ENCODE assay signal across 9 mouse cellular contexts in the genomic region with DNA sequence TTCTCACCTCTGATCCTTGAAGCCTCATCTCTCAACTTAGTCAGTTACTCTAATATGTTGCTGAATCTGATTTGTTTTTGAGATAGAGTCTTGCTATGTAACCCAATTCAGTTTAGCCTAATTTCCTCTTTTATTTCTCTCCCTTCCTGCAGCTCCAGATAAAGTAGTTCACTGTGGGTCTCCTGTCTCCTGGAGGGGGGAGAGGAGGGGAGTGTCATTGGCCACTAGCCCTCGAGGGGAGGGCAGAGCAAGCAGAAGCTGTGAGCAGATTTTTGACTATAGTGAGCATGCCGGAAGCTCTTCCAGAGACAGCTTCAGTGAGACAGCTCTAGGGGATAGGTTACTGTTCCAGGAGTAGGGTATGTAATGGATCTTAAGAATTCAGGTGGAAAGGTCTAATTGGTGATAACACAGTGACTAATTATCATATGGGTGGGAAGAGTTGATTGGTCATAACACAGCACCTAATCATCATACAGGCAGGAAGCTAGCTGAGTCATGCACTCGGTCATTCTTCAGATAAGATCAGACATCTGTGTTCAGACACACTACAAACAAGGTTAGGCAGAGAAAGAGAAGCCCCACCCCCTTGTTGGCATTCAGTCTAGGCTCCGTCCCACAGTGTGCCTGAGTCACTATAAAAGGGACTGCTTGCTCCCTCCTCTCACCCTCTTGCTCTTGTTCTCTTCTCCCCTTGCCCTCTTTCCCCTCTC. TPM values are rescaled to one million over a fixed set of nuclear protein-coding genes. Genes with fewer than 3 reads are reported as not detected.
DNase-seq lines count a peak whose midpoint lies in the region; ATAC-seq lines count a peak whose summit lies in the region.
"Had no signal": no experiment of that assay in that cellular context is flagged by ENCODE, and none has a peak within 500 bp of the region (broad histone marks: within the 10 kb centered on the region; RNA-seq: fewer than 3 reads in every experiment).

No protein-coding gene starts in this region.

- no peak overlapping the region for H3K9ac ChIP-seq in stomach, embryonic 15.5 days

- H3K9me3 ChIP-seq in stomach, embryonic 15.5 days, result no peaks in the 10 kb centered on the region

- ATAC-seq in erythroid progenitor cell, adult 5-6 weeks (replicated peaks; ENCODE audit: low FRiP score, poor library complexity, severe bottlenecking), result peak; percentile 64
- peak; percentile 83 for ATAC-seq in stomach, embryonic 15.5 days (ENCODE audit: insufficient read depth, low FRiP score, low read depth)

- H3K36me3 ChIP-seq in stomach, embryonic 15.5 days, result no peaks in the 10 kb centered on the region

- H3K27ac ChIP-seq in stomach, embryonic 15.5 days, result no peak overlapping the region

- no peak overlapping the region for H3K4me2 ChIP-seq in stomach, embryonic 15.5 days

- no peaks in the 10 kb centered on the region for H3K27me3 ChIP-seq in stomach, embryonic 15.5 days (replicated peaks)

- H3K4me3 ChIP-seq in stomach, embryonic 15.5 days (replicated peaks), result no peak overlapping the region

- peak; percentile 42 to 74 for DNase-seq in urinary bladder, adult 18-20 months (ENCODE audit: low spot score in 2 of 2)
- DNase-seq in urinary bladder, adult 2 months (ENCODE audit: low spot score), result no peak
- DNase-seq in kidney, postnatal 14 days, result peak; percentile 18
- no peak for DNase-seq in frontal cortex, postnatal 36 days (ENCODE audit: low spot score in 2 of 2)
- DNase-seq in layer of hippocampus, postnatal 25 days (ENCODE audit: extremely low spot score in 1 of 2, low spot score in 1 of 2), result no peak
- no peak for DNase-seq in cerebellum, adult 9-10 months

- 17% methylated on average over 4 of the region's 4 CpGs for WGBS in stomach, embryonic 15.5 days

- H3K4me1 ChIP-seq in stomach, embryonic 15.5 days, result no peaks in the 10 kb centered on the region

RNA-seq across cellular contexts. Expression of a gene that starts 30.9 kb away (rescaled TPM):
- polyA plus RNA-seq in urinary bladder, adult 2 months (2012; rRNA removed), result not detected in 2 replicates
- total RNA-seq in erythroid progenitor cell, adult 5-6 weeks (2015; ENCODE audit: low replicate concordance), result not detected in 2 replicates
- total RNA-seq in erythroid progenitor cell, adult 5-6 weeks (2017; ENCODE audit: low replicate concordance), result not detected in 2 replicates
- not detected in 2 replicates for polyA plus RNA-seq in stomach, embryonic 15.5 days (2015; fragmentation: Nextera tagmentation; extraction: Ambion mirVana)
- not detected for total RNA-seq in layer of hippocampus, postnatal 25 days (2021)
- polyA plus RNA-seq: limb, embryonic 11.5 days had no signal

RNA-seq across cellular contexts. Expression of a gene that starts 50.0 kb away (rescaled TPM):
- 21.2 and 26.6 TPM in 2 replicates for polyA plus RNA-seq in urinary bladder, adult 2 months (2012; rRNA removed)
- 7.5 and 13.3 TPM in 2 replicates for total RNA-seq in erythroid progenitor cell, adult 5-6 weeks (2015; ENCODE audit: low replicate concordance)
- total RNA-seq in erythroid progenitor cell, adult 5-6 weeks (2017; ENCODE audit: low replicate concordance), result 17.5 and 23.0 TPM in 2 replicates
- 18.9 and 22.3 TPM in 2 replicates for polyA plus RNA-seq in stomach, embryonic 15.5 days (2015; fragmentation: Nextera tagmentation; extraction: Ambion mirVana)
- total RNA-seq in layer of hippocampus, postnatal 25 days (2021), result 10 to 100 TPM; 59.3 to 66.3 TPM

Comparison
In these comparisons a context has a peak if more than half of its experiments do, and no peak if none do; other contexts are left out.
1. DNase-seq: peak in urinary bladder, adult 18-20 months (2 of 2) and kidney, postnatal 14 days (single experiment); none in urinary bladder, adult 2 months (single experiment), frontal cortex, postnatal 36 days (0 of 2), layer of hippocampus, postnatal 25 days (0 of 2) and cerebellum, adult 9-10 months (single experiment).